In genomic region chr16:35154245-35154640, GRCm38 (mm10) we compare ENCODE assay signal across 10 mouse cellular contexts. TPM values are rescaled to one million over a fixed set of nuclear protein-coding genes. Genes with fewer than 3 reads are reported as not detected.
DNase-seq lines count a peak whose midpoint lies in the region; ATAC-seq and TF ChIP-seq lines count a peak whose summit lies in the region.
"Had no signal": no experiment of that assay in that cellular context is flagged by ENCODE, and none has a peak within 500 bp of the region (broad histone marks: within the 10 kb centered on the region; RNA-seq: fewer than 3 reads in every experiment).

No protein-coding gene starts in this region.

- H3K27ac ChIP-seq in kidney, postnatal 0 days: no peak overlapping the region
- no peak overlapping the region for H3K27ac ChIP-seq in liver, embryonic 14.5 days

- H3K9me3 ChIP-seq in kidney, postnatal 0 days (replicated peaks; ENCODE audit: low read length): no peaks in the 10 kb centered on the region
- no peaks in the 10 kb centered on the region for H3K9me3 ChIP-seq in liver, embryonic 14.5 days (ENCODE audit: control insufficient read depth, low read length)

- no peak for TF ChIP-seq CTCF in kidney, postnatal 0 days (IDR thresholded peaks at IDR 0.05; ENCODE audit: low read depth)
- no peak for TF ChIP-seq CTCF in liver, embryonic 14.5 days (IDR thresholded peaks at IDR 0.05; ENCODE audit: low read depth)

- 0 out of 2 replicates have a peak, but pooled peaks cover 9% of the 10 kb centered on the region for H3K4me1 ChIP-seq in kidney, postnatal 0 days (replicated peaks; ENCODE audit: insufficient read depth, low read length)
- no peaks in the 10 kb centered on the region for H3K4me1 ChIP-seq in liver, embryonic 14.5 days (replicated peaks; ENCODE audit: control insufficient read depth in 2 of 2, insufficient read depth in 2 of 2, low read length in 1 of 2)

- H3K4me3 ChIP-seq in kidney, postnatal 0 days (replicated peaks; ENCODE audit: low read depth, low read length): peak overlapping the region; percentile 62
- peak overlapping the region; percentile 10 to 27; a peak in 3 of 4 replicates for H3K4me3 ChIP-seq in liver, embryonic 14.5 days (ENCODE audit: insufficient read depth in 1 of 2, low read depth in 2 of 2, low read length in 2 of 2)

- DNase-seq in left cerebral cortex, adult 18-20 months (ENCODE audit: low spot score in 2 of 2): peak; percentile 52 to 66
- DNase-seq in left cerebral cortex, adult 11 months (ENCODE audit: low spot score): no peak
- DNase-seq in cerebellum, postnatal 10 days: peak; percentile 85 to 87
- DNase-seq in frontal cortex, postnatal 14 days (ENCODE audit: low spot score in 2 of 2): peak; percentile 60 to 65
- no peak for DNase-seq in kidney, postnatal 0 days (ENCODE audit: low spot score)
- DNase-seq in liver, embryonic 14.5 days (ENCODE audit: low read depth in 3 of 3, low spot score in 3 of 3): no peak
- peak; percentile 83 for DNase-seq in retina, postnatal 1 day

- no peak for TF ChIP-seq EP300 in liver, embryonic 14.5 days (IDR thresholded peaks at IDR 0.05; ENCODE audit: low read depth)

- peaks cover 71% of the 10 kb centered on the region for H3K27me3 ChIP-seq in kidney, postnatal 0 days (ENCODE audit: insufficient read depth, low read length)
- H3K27me3 ChIP-seq in liver, embryonic 14.5 days (ENCODE audit: control insufficient read depth, insufficient read depth, low read length): peaks cover 69% of the 10 kb centered on the region

- ATAC-seq in kidney, postnatal 0 days (replicated peaks; ENCODE audit: low FRiP score, low read depth): no peak
- ATAC-seq in liver, embryonic 14.5 days (ENCODE audit: insufficient read depth): no peak
- ATAC-seq in erythroblast, adult 5-6 weeks (replicated peaks; ENCODE audit: low FRiP score, poor library complexity, severe bottlenecking): no peak

- H3K9ac ChIP-seq in kidney, postnatal 0 days (ENCODE audit: low read depth, low read length): peak overlapping the region; percentile 54; the same call in 1 of the 2 replicates
- no peak overlapping the region for H3K9ac ChIP-seq in liver, embryonic 14.5 days (replicated peaks)

- H3K36me3 ChIP-seq in kidney, postnatal 0 days (ENCODE audit: insufficient read depth, low read length): no peaks in the 10 kb centered on the region
- H3K36me3 ChIP-seq in liver, embryonic 14.5 days (replicated peaks; ENCODE audit: control insufficient read depth, insufficient read depth, low read depth): no peaks in the 10 kb centered on the region
- H3K36me3 ChIP-seq: G1E had no signal

- peak overlapping the region; percentile 97 for H3K4me2 ChIP-seq in kidney, postnatal 0 days (ENCODE audit: low read length)
- H3K4me2 ChIP-seq in liver, embryonic 14.5 days (ENCODE audit: low read depth): peak overlapping the region; percentile 51

- WGBS in kidney, postnatal 0 days: 2% methylated on average over 29 of the region's 29 CpGs
- 2% methylated on average over 29 of the region's 29 CpGs for WGBS in liver, embryonic 14.5 days (ENCODE audit: insufficient replicate concordance)

RNA-seq across cellular contexts. Expression of gene Adcy5, which starts 0.4 kb away (rescaled TPM):
- total RNA-seq in left cerebral cortex, adult 18-20 months (2021): 100 to 1,000 TPM; 122 to 142 TPM
- polyA plus RNA-seq in kidney, postnatal 0 days (2015; fragmentation: Nextera tagmentation; extraction: Ambion mirVana): 0.63 and 0.66 TPM in 2 replicates
- polyA plus RNA-seq in liver, embryonic 14.5 days (2012; rRNA removed): 0.32 and 0.49 TPM in 2 replicates
- 0.10 and 0.11 TPM in 2 replicates for polyA plus RNA-seq in liver, embryonic 14.5 days (2014; fragmentation: Nextera tagmentation; extraction: Ambion mirVana)
- not detected in 2 replicates for total RNA-seq in erythroblast, adult 5-6 weeks (2015; ENCODE audit: low replicate concordance)
- under 0.01 TPM in 1 of 2 replicates, not detected in the other for total RNA-seq in erythroblast, adult 5-6 weeks (2017; ENCODE audit: low replicate concordance)
- total RNA-seq: hematopoietic stem cell, adult 5-6 weeks had no signal
- polyA plus RNA-seq: G1E had no signal

Comparison
In these comparisons a context has a peak if more than half of its experiments do, and no peak if none do; other contexts are left out.
1. DNase-seq: peak in left cerebral cortex, adult 18-20 months (2 of 2), cerebellum, postnatal 10 days (2 of 2), frontal cortex, postnatal 14 days (2 of 2) and retina, postnatal 1 day (single experiment); none in left cerebral cortex, adult 11 months (single experiment), kidney, postnatal 0 days (single experiment) and liver, embryonic 14.5 days (0 of 3).
2. RNA of gene Adcy5, which starts 0.4 kb away (total RNA-seq): 122 to 142 TPM in left cerebral cortex, adult 18-20 months; under 0.01 TPM in erythroblast, adult 5-6 weeks; every median in the first group is over 100 times any median in the second.